Mouse (Mus musculus) liver, adult 2 months (tissue): ENCODE measurements at regions not wholly inside any gene's neighbourhood (a gene's known extent, or its start where the extent isn't known, plus 50 kb on each side); places are given as distances from the start of the nearest gene placed in this dataset.
A peak's percentile ranks its signal among the peaks of the same experiment; 100 is the strongest.

ENCODE experiments used
- DNase-seq: peaks from one replicate; pipeline ENCODE4 v3.0.0-alpha.2; 2011; ENCODE audit warnings: low read depth, low spot score; ENCODE audit errors: extremely low read depth
- H3K27ac ChIP-seq: fragments of 200-500 bp; replicated peaks from 2 replicates; pipeline ENCODE4 v1.5.1; 2012; ENCODE audit warnings: low read depth, mild to moderate bottlenecking, control low read depth, inconsistent platforms, low read length; ENCODE audit not compliant: insufficient read depth
- H3K27me3 ChIP-seq: fragments of 200-500 bp; 2 replicates; pipeline ENCODE4 v1.6.1; 2012; ENCODE audit warnings: mild to moderate bottlenecking, moderate library complexity, low read length, inconsistent platforms; ENCODE audit not compliant: control insufficient read depth, insufficient read depth
- H3K36me3 ChIP-seq: fragments of 200-500 bp; 2 replicates; pipeline ENCODE4 v1.6.1; 2012; ENCODE audit warnings: low read length, inconsistent platforms; ENCODE audit not compliant: control insufficient read depth, insufficient read depth
- H3K4me1 ChIP-seq: fragments of 200-500 bp; 2 replicates; pipeline ENCODE4 v1.6.1; 2011; ENCODE audit warnings: low read length; ENCODE audit not compliant: control insufficient read depth, insufficient read depth
- H3K4me3 ChIP-seq: fragments of 200-500 bp; 2 replicates; pipeline ENCODE4 v1.5.1; 2011; ENCODE audit warnings: low read depth, mild to moderate bottlenecking, control low read depth, low read length, moderate library complexity; ENCODE audit not compliant: insufficient read depth
- H3K79me2 ChIP-seq: fragments of 200-500 bp; 2 replicates; pipeline ENCODE4 v1.6.1; 2012; ENCODE audit warnings: inconsistent platforms, mild to moderate bottlenecking, low read length, moderate library complexity; ENCODE audit not compliant: control insufficient read depth, insufficient read depth
- H3K9ac ChIP-seq: fragments of 200-500 bp; 2 replicates; pipeline ENCODE4 v1.6.1; 2012; ENCODE audit warnings: low read depth, mild to moderate bottlenecking, control low read depth, inconsistent platforms, low read length
- CTCF ChIP-seq: fragments of 200-500 bp; IDR thresholded peaks from 2 replicates; pipeline ENCODE4 v1.5.1; 2011; ENCODE audit warnings: low read depth, low read length, control low read depth
- POLR2A ChIP-seq: fragments of 200-500 bp; IDR thresholded peaks from 2 replicates; pipeline ENCODE4 v1.6.1; 2011; ENCODE audit warnings: low read length, control low read depth; ENCODE audit not compliant: insufficient read depth; ENCODE audit errors: extremely low read depth
- WGBS: fragments of 180-500 bp; shearing (Covaris S2); methylation state at CpG from one replicate; pipeline ENCODE4 v1.1.7; 2018; 5-methylcytosine and 5-hydroxymethylcytosine counted together

- peak; percentile 97 for DNase-seq
- Histone ChIP-seq H3K36me3 (no peaks in the 10 kb centered on the region), H3K9ac (no peak overlapping the region), H3K4me1 (peaks cover 2% of the 10 kb centered on the region; the same call in 1 of the 2 replicates), H3K27ac (no peak overlapping the region), H3K27me3 (no peaks in the 10 kb centered on the region), H3K79me2 (no peaks in the 10 kb centered on the region), H3K4me3 (no peak overlapping the region)
- no peak for TF ChIP-seq POLR2A
- TF ChIP-seq CTCF = no peak
- WGBS = 23% methylated on average over 1 of the region's 1 CpGs
These were observed 566.4 kb downstream of the Hs3st4 start for GRCm38 (mm10) chr7:124549038-124549437.

GRCm38 (mm10) chr7:124557213-124557612 is 574.5 kb downstream of the Hs3st4 start:
- peaks cover 6% of the 10 kb centered on the region for H3K4me1 ChIP-seq
- H3K79me2 ChIP-seq = no peaks in the 10 kb centered on the region
- DNase-seq = peak; percentile 49
- H3K36me3 ChIP-seq = no peaks in the 10 kb centered on the region
- H3K27me3 ChIP-seq = no peaks in the 10 kb centered on the region
- H3K4me3 ChIP-seq = no peak overlapping the region
- TF ChIP-seq CTCF (no peak), POLR2A (no peak)
- H3K27ac ChIP-seq = no peak overlapping the region
- H3K9ac ChIP-seq = no peak overlapping the region

DNA sequence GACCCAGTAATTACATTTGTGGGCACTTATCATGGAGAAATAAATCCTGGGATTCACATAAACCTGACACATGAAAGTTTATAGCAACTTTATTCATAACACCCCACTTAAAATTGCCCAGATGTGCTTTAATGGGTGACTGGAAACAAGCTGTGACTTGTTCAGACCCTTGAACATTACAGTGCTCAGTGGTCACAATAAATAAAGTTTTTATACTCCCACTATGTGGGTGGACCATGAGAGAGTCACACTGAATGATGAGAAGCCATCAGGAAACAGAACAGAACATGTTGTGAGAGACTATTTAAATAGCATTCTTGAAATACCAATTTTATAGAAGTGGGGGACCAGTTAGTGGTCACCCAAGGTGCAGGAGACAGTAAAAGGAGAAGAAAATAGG is 588.1 kb downstream of the Hs3st4 start:
- peaks cover 6% of the 10 kb centered on the region for H3K4me1 ChIP-seq
- DNase-seq = no peak
- H3K79me2 ChIP-seq = no peaks in the 10 kb centered on the region
- no peaks in the 10 kb centered on the region for H3K27me3 ChIP-seq
- no peak overlapping the region for H3K27ac ChIP-seq
- TF ChIP-seq POLR2A (no peak), CTCF (no peak)
- no peak overlapping the region for H3K9ac ChIP-seq
- H3K36me3 ChIP-seq = no peaks in the 10 kb centered on the region
- H3K4me3 ChIP-seq = no peak overlapping the region

DNA sequence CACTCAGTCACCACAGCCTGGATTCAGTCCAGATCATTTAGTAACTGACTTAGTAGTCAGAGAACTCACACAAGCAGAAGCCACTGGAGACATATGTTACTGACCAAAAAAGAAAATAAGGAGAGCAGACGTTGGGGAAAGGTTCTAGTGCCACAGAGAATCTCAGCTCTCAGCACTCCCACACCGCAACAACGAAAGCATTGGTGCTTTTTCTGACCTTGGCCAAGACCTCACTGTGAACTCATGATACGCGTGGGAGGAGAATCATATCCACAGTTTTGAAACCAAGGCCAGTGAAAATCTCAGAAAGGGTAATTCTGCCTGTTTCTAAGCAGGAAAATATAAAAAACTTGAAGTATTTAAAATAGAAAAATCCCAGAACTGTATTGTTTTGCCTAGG is 591.0 kb downstream of the Hs3st4 start:
- no peak overlapping the region for H3K4me3 ChIP-seq
- H3K4me1 ChIP-seq = peaks cover 6% of the 10 kb centered on the region
- TF ChIP-seq POLR2A (no peak), CTCF (no peak)
- no peak overlapping the region for H3K27ac ChIP-seq
- H3K27me3 ChIP-seq = no peaks in the 10 kb centered on the region
- DNase-seq = no peak
- no peaks in the 10 kb centered on the region for H3K36me3 ChIP-seq
- H3K79me2 ChIP-seq = no peaks in the 10 kb centered on the region
- H3K9ac ChIP-seq = no peak overlapping the region
- WGBS = 80% methylated on average over 5 of the region's 5 CpGs

DNA sequence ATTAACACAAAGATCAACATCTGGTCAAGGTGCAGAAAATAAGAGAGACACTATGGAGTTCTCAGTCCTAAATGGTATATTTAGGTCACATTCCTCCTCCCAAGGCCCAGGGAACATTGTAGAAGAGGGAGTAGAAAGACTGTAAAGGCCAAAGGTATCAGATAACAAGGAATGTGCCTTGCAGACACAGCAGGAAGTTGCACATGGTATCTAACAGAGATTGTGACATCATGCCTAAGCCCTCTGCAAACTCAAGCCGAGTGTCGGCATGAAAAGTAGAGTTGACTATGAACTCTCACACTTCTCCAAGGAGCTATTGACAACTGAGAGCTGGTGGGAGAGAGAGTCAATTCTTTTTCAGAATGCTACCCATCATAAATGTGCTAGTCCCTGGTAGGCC is 598.7 kb downstream of the Hs3st4 start:
- no peak for TF ChIP-seq POLR2A
- no peak for TF ChIP-seq CTCF
- Histone ChIP-seq H3K36me3 (no peaks in the 10 kb centered on the region), H3K79me2 (no peaks in the 10 kb centered on the region), H3K9ac (no peak overlapping the region), H3K4me1 (no peaks in the 10 kb centered on the region; the same call in 1 of the 2 replicates), H3K4me3 (no peak overlapping the region), H3K27ac (no peak overlapping the region), H3K27me3 (no peaks in the 10 kb centered on the region)
- no peak for DNase-seq
- WGBS = 60% methylated on average over 2 of the region's 2 CpGs

GRCm38 (mm10) chr7:124585296-124585695 is 602.6 kb downstream of the Hs3st4 start:
- Histone ChIP-seq H3K27me3 (no peaks in the 10 kb centered on the region), H3K27ac (no peak overlapping the region), H3K4me1 (no peaks in the 10 kb centered on the region; the same call in 1 of the 2 replicates), H3K79me2 (no peaks in the 10 kb centered on the region), H3K36me3 (no peaks in the 10 kb centered on the region), H3K9ac (no peak overlapping the region), H3K4me3 (no peak overlapping the region)
- TF ChIP-seq CTCF = no peak
- no peak for TF ChIP-seq POLR2A
- WGBS = 66% methylated on average over 1 of the region's 1 CpGs
- no peak for DNase-seq

DNA sequence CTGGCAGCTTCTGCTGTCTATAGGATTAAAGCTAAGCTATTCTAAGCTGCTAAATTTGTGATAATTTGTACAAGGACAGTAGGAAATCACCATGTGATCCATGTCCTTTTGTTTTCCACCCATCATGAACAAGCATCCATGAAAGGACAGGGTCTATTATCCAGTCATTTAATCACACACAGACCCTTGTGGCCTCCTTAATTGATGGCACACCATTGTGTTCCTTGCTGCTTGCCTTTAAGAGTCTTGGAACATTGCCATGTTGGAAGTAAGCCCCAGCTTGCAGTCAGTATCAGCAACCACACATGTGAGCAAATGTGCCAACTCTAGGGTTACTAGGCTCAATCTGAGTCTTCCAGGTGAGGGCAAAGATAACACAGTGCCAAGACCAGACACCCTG is 608.7 kb downstream of the Hs3st4 start:
- TF ChIP-seq POLR2A (no peak), CTCF (no peak)
- Histone ChIP-seq H3K27me3 (no peaks in the 10 kb centered on the region), H3K4me3 (no peak overlapping the region), H3K79me2 (no peaks in the 10 kb centered on the region), H3K4me1 (no peaks in the 10 kb centered on the region), H3K27ac (no peak overlapping the region), H3K9ac (no peak overlapping the region), H3K36me3 (no peaks in the 10 kb centered on the region)
- no peak for DNase-seq
